Mouse (Mus musculus): ENCODE data around the gene Olfr433.
"Not testable (repeated sequence)": the region's sequence is repeated elsewhere in the genome, so short reads cannot be mapped to it uniquely, and the experiment has no call there.

Olfr433 gene

GRCm38 (mm10) chr1:174040523-174041177, at the start of gene Olfr433:
Gene Olfr433, plus strand, starts transcription at chr1:174040705.
- DNase-seq (ENCODE audit: low read depth in 2 of 2, low spot score in 2 of 2), result peak in 1 of 2 experiments; percentile 14

DNA sequence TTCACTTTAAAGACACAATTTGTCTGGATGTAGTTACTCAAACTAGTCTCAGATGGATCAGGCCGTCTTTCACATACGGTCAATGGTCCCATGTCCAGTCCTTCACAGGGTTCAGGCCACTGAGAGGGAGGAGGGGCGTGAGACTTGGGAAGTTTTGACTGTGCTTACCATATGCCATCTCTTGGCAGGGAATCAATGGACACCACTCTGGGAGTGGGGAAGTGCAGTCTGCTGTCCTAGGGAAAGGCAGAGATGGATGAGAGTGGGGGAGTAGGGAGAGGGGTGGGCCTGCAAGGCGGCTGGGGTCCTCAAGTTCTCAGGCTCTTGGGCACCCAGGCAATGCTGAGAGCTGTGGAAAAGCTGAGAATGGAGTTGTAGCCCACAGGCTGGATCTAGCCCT, 45.5 kb upstream of the Olfr433 start:
- DNase-seq (ENCODE audit: low read depth in 2 of 2, low spot score in 2 of 2), result no peak

GRCm38 (mm10) chr1:174004352-174005109, 36.0 kb upstream of the Olfr433 start:
- DNase-seq (ENCODE audit: low read depth in 2 of 2, low spot score in 2 of 2), result not testable (repeated sequence)

- not testable (repeated sequence) for DNase-seq (ENCODE audit: low read depth in 2 of 2, low spot score in 2 of 2)
Observed at GRCm38 (mm10) chr1:174007050-174007449, 33.5 kb upstream of the Olfr433 start.

- DNase-seq (ENCODE audit: low read depth in 2 of 2, low spot score in 2 of 2), result no peak
Observed at GRCm38 (mm10) chr1:174031698-174032097, 8.8 kb upstream of the Olfr433 start, which contains the start of gene Ifi205. Gene Ifi205, minus strand, starts transcription at chr1:174031810.

GRCm38 (mm10) chr1:174035841-174036240, 4.7 kb upstream of the Olfr433 start:
- DNase-seq (ENCODE audit: low read depth in 2 of 2, low spot score in 2 of 2), result no peak

DNA sequence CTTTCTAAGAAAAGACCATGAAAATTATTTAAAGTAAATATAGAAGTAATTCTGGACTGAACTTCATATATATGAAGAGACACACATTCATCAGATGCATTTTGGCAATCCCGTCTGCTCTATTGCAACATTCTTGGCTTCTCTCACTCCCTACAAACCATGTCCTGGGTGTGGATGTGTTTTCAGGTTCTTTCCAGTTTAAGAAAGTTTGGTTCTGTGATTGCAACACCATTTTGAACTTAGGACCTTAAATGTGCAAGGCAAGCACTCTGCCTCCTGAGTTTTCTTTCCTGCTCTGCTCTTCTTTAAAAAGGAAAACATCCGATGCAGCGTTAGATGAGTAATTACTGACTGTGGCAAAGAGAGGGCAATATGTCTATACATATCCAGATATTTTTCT, 2.0 kb upstream of the Olfr433 start:
- no peak for DNase-seq (ENCODE audit: low read depth in 2 of 2, low spot score in 2 of 2)

- DNase-seq (ENCODE audit: low read depth in 2 of 2, low spot score in 2 of 2), result not testable (repeated sequence)
Observed at GRCm38 (mm10) chr1:174042091-174042884, 1.8 kb downstream of the Olfr433 start.

DNA sequence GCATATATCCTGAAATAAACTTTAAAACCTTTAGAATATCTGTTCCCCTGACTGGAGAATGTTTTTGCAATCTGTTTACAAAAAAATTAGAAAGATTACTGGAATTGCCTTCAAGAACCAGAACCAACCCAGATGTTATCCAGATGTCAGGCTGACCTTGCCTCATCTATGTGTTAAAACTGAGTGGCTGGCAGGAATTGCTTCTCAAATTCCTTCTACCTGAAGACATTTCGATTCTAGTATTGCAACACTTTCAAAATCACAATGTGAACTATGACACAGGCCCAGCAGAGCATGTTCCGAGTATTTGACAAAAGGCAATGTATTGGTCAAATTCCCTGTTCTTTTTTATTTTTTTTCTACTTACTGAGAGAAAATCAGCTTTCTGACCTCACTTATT, 3.9 kb downstream of the Olfr433 start:
- DNase-seq (ENCODE audit: low read depth in 2 of 2, low spot score in 2 of 2), result no peak

GRCm38 (mm10) chr1:174048227-174048626, 7.7 kb downstream of the Olfr433 start:
- not testable (repeated sequence) for DNase-seq (ENCODE audit: low read depth in 2 of 2, low spot score in 2 of 2)

- DNase-seq (ENCODE audit: low read depth in 2 of 2, low spot score in 2 of 2), result no peak
Observed at GRCm38 (mm10) chr1:174048893-174049292, 8.4 kb downstream of the Olfr433 start, which contains the start of gene Olfr432. Gene Olfr432, plus strand, starts transcription at chr1:174049205.

GRCm38 (mm10) chr1:174049357-174049756, 8.9 kb downstream of the Olfr433 start:
- DNase-seq (ENCODE audit: low read depth in 2 of 2, low spot score in 2 of 2), result not testable (repeated sequence)

- DNase-seq (ENCODE audit: low read depth in 2 of 2, low spot score in 2 of 2), result no peak
Observed at GRCm38 (mm10) chr1:174050532-174050931, 10.0 kb downstream of the Olfr433 start.

GRCm38 (mm10) chr1:174051515-174051914, 11.0 kb downstream of the Olfr433 start:
- DNase-seq (ENCODE audit: low read depth in 2 of 2, low spot score in 2 of 2), result no peak

DNA sequence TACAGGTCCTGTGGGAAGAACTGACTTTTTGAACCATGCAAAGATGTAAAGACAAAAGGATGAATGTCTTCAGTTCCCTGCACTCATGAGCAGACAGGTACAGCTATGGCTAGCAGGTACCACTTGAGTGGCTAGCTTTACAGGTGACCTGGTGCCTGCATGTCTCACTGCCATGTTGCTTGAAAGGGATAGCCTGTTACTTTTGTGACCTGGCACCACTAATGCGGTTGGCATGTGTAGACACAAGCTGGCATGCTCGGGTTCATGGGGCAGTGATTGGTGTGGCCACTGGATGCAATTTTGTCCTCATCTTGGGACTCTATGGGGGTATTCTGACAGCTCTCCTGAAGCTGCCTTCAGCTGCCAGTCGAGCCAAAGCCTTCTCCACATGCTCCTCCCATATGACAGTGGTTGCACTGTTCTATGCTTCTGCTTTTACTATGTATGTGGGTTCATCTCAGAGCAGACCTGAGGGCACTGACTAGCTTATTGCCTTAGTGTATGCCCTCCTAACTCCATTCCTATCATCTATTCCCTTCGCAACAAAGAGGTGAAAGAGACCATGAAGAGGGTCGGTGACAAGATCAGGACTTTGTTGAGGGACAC, 11.5 kb downstream of the Olfr433 start:
- no peak for DNase-seq (ENCODE audit: low read depth in 2 of 2, low spot score in 2 of 2)

DNA sequence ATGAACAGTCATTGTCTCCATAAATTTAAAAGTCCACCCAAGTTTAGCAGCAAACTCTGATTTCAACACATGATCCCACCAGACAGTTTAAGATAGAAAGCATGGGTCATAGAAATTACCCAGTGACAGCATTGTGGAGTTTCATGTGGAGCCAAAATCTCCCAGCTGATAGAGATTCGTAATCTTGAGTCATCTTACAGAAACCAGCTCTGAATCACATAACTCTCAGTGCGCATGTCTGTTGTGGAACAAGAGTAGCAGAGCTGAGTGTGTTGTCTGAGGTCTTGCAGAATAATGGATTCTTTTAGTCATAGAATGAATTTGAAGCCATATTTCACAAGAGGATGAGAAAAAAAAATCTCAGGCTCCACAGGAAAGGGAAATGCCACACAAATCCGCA, 12.5 kb downstream of the Olfr433 start:
- no peak for DNase-seq (ENCODE audit: low read depth in 2 of 2, low spot score in 2 of 2)

DNA sequence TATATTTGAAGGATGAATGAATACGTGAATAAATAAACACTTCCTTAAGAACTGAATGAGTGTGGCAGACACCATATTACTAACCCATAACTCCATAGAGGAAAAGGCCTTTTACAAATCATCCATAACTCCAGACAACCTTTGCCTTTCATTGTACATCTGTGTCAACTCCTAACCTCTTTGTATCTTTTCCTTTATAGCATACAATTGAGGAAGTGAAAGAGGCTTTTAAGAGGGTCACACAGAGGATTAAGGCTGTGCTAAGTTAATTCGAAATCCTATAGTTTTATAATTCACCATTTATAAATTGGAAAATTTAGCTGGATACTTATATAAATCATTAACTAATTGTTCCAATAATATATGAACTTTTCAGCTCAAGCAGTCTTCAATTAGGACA, 14.7 kb downstream of the Olfr433 start:
- no peak for DNase-seq (ENCODE audit: low read depth in 2 of 2, low spot score in 2 of 2)

DNA sequence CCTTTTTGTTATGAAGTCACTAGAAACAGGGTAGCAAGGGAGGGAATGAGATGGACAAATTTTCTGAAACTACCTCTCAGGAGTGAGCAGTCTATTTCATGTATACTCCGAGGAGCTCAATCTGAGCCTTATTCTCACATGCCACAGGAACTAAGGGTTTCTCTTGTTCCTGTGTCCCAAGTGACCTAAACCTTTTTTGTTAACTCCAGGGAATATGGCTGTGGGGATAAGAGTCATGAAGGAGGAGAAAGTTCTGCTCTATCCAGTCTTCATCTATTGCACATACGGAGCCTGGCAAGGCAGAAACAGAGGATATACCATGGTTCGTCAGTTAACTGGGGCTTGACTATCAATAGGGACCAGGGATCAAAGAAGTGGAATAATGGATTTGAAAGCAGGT, 25.8 kb downstream of the Olfr433 start, which contains the start of gene Olfr430:
TSS of gene Olfr430 (plus strand) at position 301 of the 400 bp plus-strand sequence.
- no peak for DNase-seq (ENCODE audit: low read depth in 2 of 2, low spot score in 2 of 2)

DNA sequence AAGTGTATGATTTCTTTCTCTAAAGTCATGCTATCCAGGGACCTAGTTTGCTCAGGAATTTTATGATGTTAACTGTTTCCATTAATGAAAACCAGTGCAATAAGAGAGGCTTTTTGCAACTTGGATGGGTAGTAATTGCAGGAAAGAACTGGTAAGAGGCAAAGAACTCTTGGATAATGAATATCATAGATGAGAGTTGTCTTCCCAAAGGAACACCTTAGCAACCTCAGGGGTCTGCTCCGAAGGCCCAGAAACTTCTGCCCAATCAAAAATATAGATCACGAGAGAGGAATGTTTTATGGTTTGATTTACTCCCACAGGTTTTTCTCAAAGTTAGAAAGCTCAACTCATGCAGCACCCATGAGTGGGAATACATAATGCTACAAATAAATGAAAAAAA, 43.5 kb downstream of the Olfr433 start, which contains the start of gene Olfr429:
TSS of gene Olfr429 (plus strand) at position 301 of the 400 bp plus-strand sequence.
- no peak for DNase-seq (ENCODE audit: low read depth in 2 of 2, low spot score in 2 of 2)
